Mouse (Mus musculus) urinary bladder, adult 18-20 months (tissue): ENCODE measurements around the gene Cdk5rap3.

Experiments used
- DNase-seq, 2 experiments: peaks; one replicate each; pipeline ENCODE4 v3.0.0; 2022; ENCODE audit warnings: low spot score in 2 of 2, mixed read lengths in 2 of 2

Cdk5rap3 gene

GRCm38 (mm10) chr11:96895886-96896285, 20.4 kb downstream of the Cdk5rap3 start:
- no peak for DNase-seq

GRCm38 (mm10) chr11:96893203-96893842, 23.0 kb downstream of the Cdk5rap3 start:
- DNase-seq = no peak

GRCm38 (mm10) chr11:96891784-96892527, 24.3 kb downstream of the Cdk5rap3 start:
- DNase-seq = no peak

GRCm38 (mm10) chr11:96886942-96887546, 29.3 kb downstream of the Cdk5rap3 start:
- DNase-seq = no peak

GRCm38 (mm10) chr11:96885901-96886340, 30.4 kb downstream of the Cdk5rap3 start:
- DNase-seq = no peak

- DNase-seq = no peak
Observed at GRCm38 (mm10) chr11:96880296-96880695, 36.0 kb downstream of the Cdk5rap3 start.

- DNase-seq = no peak
Observed at GRCm38 (mm10) chr11:96879359-96879758, 36.9 kb downstream of the Cdk5rap3 start.

- DNase-seq = no peak
Observed at GRCm38 (mm10) chr11:96878715-96879114, 37.6 kb downstream of the Cdk5rap3 start.

GRCm38 (mm10) chr11:96877071-96877470, 39.2 kb downstream of the Cdk5rap3 start:
- DNase-seq = no peak

GRCm38 (mm10) chr11:96876300-96877040, 39.8 kb downstream of the Cdk5rap3 start:
- DNase-seq = no peak

GRCm38 (mm10) chr11:96875745-96876144, 40.6 kb downstream of the Cdk5rap3 start:
- DNase-seq = no peak

GRCm38 (mm10) chr11:96875270-96875669, 41.0 kb downstream of the Cdk5rap3 start:
- DNase-seq = no peak

- DNase-seq = no peak
Observed at GRCm38 (mm10) chr11:96873601-96874140, 42.6 kb downstream of the Cdk5rap3 start.

- no peak for DNase-seq
Observed at GRCm38 (mm10) chr11:96872441-96873379, 43.6 kb downstream of the Cdk5rap3 start.

GRCm38 (mm10) chr11:96867149-96867548, 49.1 kb downstream of the Cdk5rap3 start:
- peak in 1 of 2 experiments; percentile 35 for DNase-seq

GRCm38 (mm10) chr11:96863206-96863995, 52.9 kb downstream of the Cdk5rap3 start:
- DNase-seq = peak in 1 of 2 experiments; percentile 15

GRCm38 (mm10) chr11:96862534-96862933, 53.8 kb downstream of the Cdk5rap3 start:
- DNase-seq = no peak

GRCm38 (mm10) chr11:96861878-96862289, 54.4 kb downstream of the Cdk5rap3 start:
- DNase-seq = peak; percentile 91 to 92

GRCm38 (mm10) chr11:96861446-96861845, 54.9 kb downstream of the Cdk5rap3 start:
- DNase-seq = peak in 1 of 2 experiments; percentile 46

GRCm38 (mm10) chr11:96860564-96860963, 55.7 kb downstream of the Cdk5rap3 start:
- peak; percentile 72 to 74 for DNase-seq
